Mouse (Mus musculus): ENCODE measurements around the gene Tub. TPM values are rescaled to one million over a fixed set of nuclear protein-coding genes. Genes with fewer than 3 reads are reported as not detected.

Tub gene
- polyA plus RNA-seq, 1 experiment from 2014 or later: 0.11 TPM

GRCm38 (mm10) chr7:109031331-109031730 is 81.2 kb downstream of the Tub start:
- Histone ChIP-seq H3K9me3 (replicated peaks; ENCODE audit: control insufficient read depth, low read length) (no peaks in the 10 kb centered on the region), H3K27me3 (ENCODE audit: control insufficient read depth, insufficient read depth, low read depth, low read length) (no peaks in the 10 kb centered on the region), H3K9ac (ENCODE audit: low read depth, low read length) (no peak overlapping the region), H3K27ac (ENCODE audit: low read length) (no peak overlapping the region), H3K4me1 (ENCODE audit: control insufficient read depth, low read depth, low read length) (no peaks in the 10 kb centered on the region), H3K4me3 (ENCODE audit: low read depth, low read length) (no peak overlapping the region), H3K36me3 (ENCODE audit: control insufficient read depth, insufficient read depth) (no peaks in the 10 kb centered on the region), H3K4me2 (ENCODE audit: low read depth, low read length) (no peak overlapping the region)
- no peak for ATAC-seq (ENCODE audit: low read depth)
- 39% methylated on average over 3 of the region's 3 CpGs for WGBS (ENCODE audit: insufficient replicate concordance)

- ATAC-seq (ENCODE audit: low read depth): no peak
Observed at GRCm38 (mm10) chr7:109032054-109032453, 81.9 kb downstream of the Tub start.

GRCm38 (mm10) chr7:109038121-109038735 is 88.1 kb downstream of the Tub start:
- 60% methylated on average over 8 of the region's 8 CpGs for WGBS (ENCODE audit: insufficient replicate concordance)
- Histone ChIP-seq H3K36me3 (ENCODE audit: control insufficient read depth, insufficient read depth) (no peaks in the 10 kb centered on the region), H3K9ac (ENCODE audit: low read depth, low read length) (no peak overlapping the region), H3K4me3 (ENCODE audit: low read depth, low read length) (no peak overlapping the region), H3K4me1 (ENCODE audit: control insufficient read depth, low read depth, low read length) (no peaks in the 10 kb centered on the region), H3K9me3 (replicated peaks; ENCODE audit: control insufficient read depth, low read length) (no peaks in the 10 kb centered on the region), H3K27me3 (ENCODE audit: control insufficient read depth, insufficient read depth, low read depth, low read length) (no peaks in the 10 kb centered on the region), H3K27ac (ENCODE audit: low read length) (no peak overlapping the region), H3K4me2 (ENCODE audit: low read depth, low read length) (no peak overlapping the region)
- no peak for ATAC-seq (ENCODE audit: low read depth)

More at GRCm38 (mm10) chr7:109032054-109032453, 81.9 kb downstream of the Tub start:
- Histone ChIP-seq H3K4me1 (ENCODE audit: control insufficient read depth, low read depth, low read length) (no peaks in the 10 kb centered on the region), H3K27me3 (ENCODE audit: control insufficient read depth, insufficient read depth, low read depth, low read length) (no peaks in the 10 kb centered on the region), H3K4me2 (ENCODE audit: low read depth, low read length) (no peak overlapping the region), H3K27ac (ENCODE audit: low read length) (no peak overlapping the region), H3K9ac (ENCODE audit: low read depth, low read length) (no peak overlapping the region), H3K4me3 (ENCODE audit: low read depth, low read length) (no peak overlapping the region), H3K9me3 (replicated peaks; ENCODE audit: control insufficient read depth, low read length) (no peaks in the 10 kb centered on the region), H3K36me3 (ENCODE audit: control insufficient read depth, insufficient read depth) (no peaks in the 10 kb centered on the region)
- WGBS (ENCODE audit: insufficient replicate concordance): 45% methylated on average over 2 of the region's 2 CpGs

- no peak overlapping the region for H3K4me2 ChIP-seq (ENCODE audit: low read depth, low read length)
- no peaks in the 10 kb centered on the region for H3K9me3 ChIP-seq (replicated peaks; ENCODE audit: control insufficient read depth, low read length)
- no peaks in the 10 kb centered on the region for H3K4me1 ChIP-seq (ENCODE audit: control insufficient read depth, low read depth, low read length)
- no peaks in the 10 kb centered on the region for H3K27me3 ChIP-seq (ENCODE audit: control insufficient read depth, insufficient read depth, low read depth, low read length)
- 46% methylated on average over 1 of the region's 1 CpGs for WGBS (ENCODE audit: insufficient replicate concordance)
- H3K36me3 ChIP-seq (ENCODE audit: control insufficient read depth, insufficient read depth): no peaks in the 10 kb centered on the region
- no peak overlapping the region for H3K9ac ChIP-seq (ENCODE audit: low read depth, low read length)
- H3K4me3 ChIP-seq (ENCODE audit: low read depth, low read length): no peak overlapping the region
- H3K27ac ChIP-seq (ENCODE audit: low read length): no peak overlapping the region
- no peak for ATAC-seq (ENCODE audit: low read depth)
Observed at GRCm38 (mm10) chr7:109038987-109039386, 88.8 kb downstream of the Tub start.

GRCm38 (mm10) chr7:109039445-109039844 is 89.3 kb downstream of the Tub start:
- no peak overlapping the region for H3K9ac ChIP-seq (ENCODE audit: low read depth, low read length)
- no peaks in the 10 kb centered on the region for H3K9me3 ChIP-seq (replicated peaks; ENCODE audit: control insufficient read depth, low read length)
- H3K27me3 ChIP-seq (ENCODE audit: control insufficient read depth, insufficient read depth, low read depth, low read length): no peaks in the 10 kb centered on the region
- no peak for ATAC-seq (ENCODE audit: low read depth)
- no peaks in the 10 kb centered on the region for H3K4me1 ChIP-seq (ENCODE audit: control insufficient read depth, low read depth, low read length)
- 70% methylated on average over 5 of the region's 5 CpGs for WGBS (ENCODE audit: insufficient replicate concordance)
- H3K4me3 ChIP-seq (ENCODE audit: low read depth, low read length): no peak overlapping the region
- H3K36me3 ChIP-seq (ENCODE audit: control insufficient read depth, insufficient read depth): no peaks in the 10 kb centered on the region
- no peak overlapping the region for H3K27ac ChIP-seq (ENCODE audit: low read length)
- H3K4me2 ChIP-seq (ENCODE audit: low read depth, low read length): no peak overlapping the region

- Histone ChIP-seq H3K4me3 (ENCODE audit: low read depth, low read length) (no peak overlapping the region), H3K27ac (ENCODE audit: low read length) (no peak overlapping the region), H3K9me3 (replicated peaks; ENCODE audit: control insufficient read depth, low read length) (no peaks in the 10 kb centered on the region), H3K9ac (ENCODE audit: low read depth, low read length) (no peak overlapping the region), H3K27me3 (ENCODE audit: control insufficient read depth, insufficient read depth, low read depth, low read length) (no peaks in the 10 kb centered on the region), H3K4me2 (ENCODE audit: low read depth, low read length) (no peak overlapping the region), H3K36me3 (ENCODE audit: control insufficient read depth, insufficient read depth) (no peaks in the 10 kb centered on the region), H3K4me1 (ENCODE audit: control insufficient read depth, low read depth, low read length) (no peaks in the 10 kb centered on the region)
- 82% methylated on average over 2 of the region's 2 CpGs for WGBS (ENCODE audit: insufficient replicate concordance)
- no peak for ATAC-seq (ENCODE audit: low read depth)
Observed at GRCm38 (mm10) chr7:109045876-109046275, 95.7 kb downstream of the Tub start.

GRCm38 (mm10) chr7:109050831-109051230 is 100.7 kb downstream of the Tub start:
- no peak overlapping the region for H3K4me3 ChIP-seq (ENCODE audit: low read depth, low read length)
- no peaks in the 10 kb centered on the region for H3K36me3 ChIP-seq (ENCODE audit: control insufficient read depth, insufficient read depth)
- H3K4me2 ChIP-seq (ENCODE audit: low read depth, low read length): no peak overlapping the region
- no peak overlapping the region for H3K27ac ChIP-seq (ENCODE audit: low read length)
- WGBS (ENCODE audit: insufficient replicate concordance): 65% methylated on average over 1 of the region's 1 CpGs
- no peaks in the 10 kb centered on the region for H3K9me3 ChIP-seq (replicated peaks; ENCODE audit: control insufficient read depth, low read length)
- ATAC-seq (ENCODE audit: low read depth): no peak
- no peak overlapping the region for H3K9ac ChIP-seq (ENCODE audit: low read depth, low read length)
- no peaks in the 10 kb centered on the region for H3K27me3 ChIP-seq (ENCODE audit: control insufficient read depth, insufficient read depth, low read depth, low read length)
- H3K4me1 ChIP-seq (ENCODE audit: control insufficient read depth, low read depth, low read length): no peaks in the 10 kb centered on the region

GRCm38 (mm10) chr7:109059536-109059935 is 109.4 kb downstream of the Tub start:
- H3K36me3 ChIP-seq (ENCODE audit: control insufficient read depth, insufficient read depth): no peaks in the 10 kb centered on the region
- no peaks in the 10 kb centered on the region for H3K9me3 ChIP-seq (replicated peaks; ENCODE audit: control insufficient read depth, low read length)
- H3K27me3 ChIP-seq (ENCODE audit: control insufficient read depth, insufficient read depth, low read depth, low read length): no peaks in the 10 kb centered on the region
- H3K27ac ChIP-seq (ENCODE audit: low read length): no peak overlapping the region
- H3K9ac ChIP-seq (ENCODE audit: low read depth, low read length): no peak overlapping the region
- H3K4me1 ChIP-seq (ENCODE audit: control insufficient read depth, low read depth, low read length): no peaks in the 10 kb centered on the region
- no peak overlapping the region for H3K4me3 ChIP-seq (ENCODE audit: low read depth, low read length)
- ATAC-seq (ENCODE audit: low read depth): no peak
- H3K4me2 ChIP-seq (ENCODE audit: low read depth, low read length): no peak overlapping the region
- WGBS (ENCODE audit: insufficient replicate concordance): 60% methylated on average over 4 of the region's 4 CpGs

- 61% methylated on average over 4 of the region's 4 CpGs for WGBS (ENCODE audit: insufficient replicate concordance)
- ATAC-seq (ENCODE audit: low read depth): no peak
- no peaks in the 10 kb centered on the region for H3K9me3 ChIP-seq (replicated peaks; ENCODE audit: control insufficient read depth, low read length)
- no peaks in the 10 kb centered on the region for H3K36me3 ChIP-seq (ENCODE audit: control insufficient read depth, insufficient read depth)
- H3K27me3 ChIP-seq (ENCODE audit: control insufficient read depth, insufficient read depth, low read depth, low read length): no peaks in the 10 kb centered on the region
- no peak overlapping the region for H3K9ac ChIP-seq (ENCODE audit: low read depth, low read length)
- H3K4me3 ChIP-seq (ENCODE audit: low read depth, low read length): no peak overlapping the region
- H3K4me1 ChIP-seq (ENCODE audit: control insufficient read depth, low read depth, low read length): no peaks in the 10 kb centered on the region
- no peak overlapping the region for H3K4me2 ChIP-seq (ENCODE audit: low read depth, low read length)
- no peak overlapping the region for H3K27ac ChIP-seq (ENCODE audit: low read length)
Observed at GRCm38 (mm10) chr7:109069641-109070040, 119.5 kb downstream of the Tub start.
